Mouse (Mus musculus) lung, postnatal 0 days (tissue): ENCODE measurements around the gene Als2cr12.

Experiments used
- CTCF ChIP-seq: IDR thresholded peaks from 2 replicates; pipeline ENCODE4 v1.5.1; 2016; ENCODE audit warnings: antibody characterized with exemption, mild to moderate bottlenecking
- EP300 ChIP-seq: IDR thresholded peaks from 2 replicates; pipeline ENCODE4 v1.6.1; 2016; ENCODE audit warnings: antibody characterized with exemption, mild to moderate bottlenecking, control low read depth

- no peak for TF ChIP-seq CTCF
- no peak for TF ChIP-seq EP300
These were observed 26.5 kb upstream of the Als2cr12 start for GRCm38 (mm10) chr1:58722115-58722938.
